Mouse (Mus musculus): ENCODE results near the gene Ciita.

Ciita gene

GRCm38 (mm10) chr16:10479857-10480256 lies at the start of gene Ciita:
Ciita (plus strand) TSS chr16:10480059.
- in situ Hi-C loops (cut with MboI) = no loop called here

DNA sequence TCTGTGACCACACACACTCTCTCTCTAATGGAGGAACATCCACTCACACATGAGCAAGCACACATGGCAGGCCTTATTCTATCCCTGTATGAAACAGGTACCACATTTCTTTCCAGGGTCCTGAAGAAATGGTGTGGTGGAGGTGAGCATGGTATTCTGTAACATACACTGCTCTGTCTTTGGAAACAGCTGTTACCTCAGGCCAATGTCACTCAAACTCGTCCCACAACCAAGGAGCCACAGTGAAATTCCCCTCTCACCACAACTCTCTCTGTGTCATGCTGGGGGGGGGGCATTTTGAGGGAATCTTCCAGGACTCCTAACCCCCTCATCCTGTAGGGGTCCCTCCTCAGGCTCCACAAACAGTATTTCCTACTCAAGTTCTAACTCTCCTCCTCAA lies 47.9 kb upstream of the Ciita start:
- in situ Hi-C loops (cut with MboI) = no loop called here

DNA sequence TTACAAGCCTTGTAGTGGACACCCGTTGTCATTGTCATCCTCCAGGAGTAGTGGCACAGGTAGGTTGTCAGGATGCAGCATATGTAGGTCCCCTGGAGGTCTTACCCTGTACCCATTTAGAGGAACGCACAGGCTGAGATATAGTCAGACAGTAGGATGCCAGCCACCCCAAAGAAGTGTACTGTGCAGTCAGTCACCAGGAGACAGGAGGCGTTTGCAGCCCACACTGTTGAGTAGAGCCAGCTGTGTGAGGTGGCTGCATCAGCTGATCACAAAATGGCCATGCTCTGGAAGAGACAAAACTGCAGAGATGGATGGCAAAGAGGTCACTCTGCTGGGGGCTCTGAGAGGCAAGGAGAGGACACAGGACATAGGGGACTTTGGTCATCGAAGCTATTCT lies 47.5 kb upstream of the Ciita start:
- in situ Hi-C loops (cut with MboI) = no loop called here

GRCm38 (mm10) chr16:10433344-10433743 lies 46.5 kb upstream of the Ciita start:
- in situ Hi-C loops (cut with MboI) = no loop called here

GRCm38 (mm10) chr16:10436166-10436565 lies 43.7 kb upstream of the Ciita start:
- in situ Hi-C loops (cut with MboI) = no loop called here

DNA sequence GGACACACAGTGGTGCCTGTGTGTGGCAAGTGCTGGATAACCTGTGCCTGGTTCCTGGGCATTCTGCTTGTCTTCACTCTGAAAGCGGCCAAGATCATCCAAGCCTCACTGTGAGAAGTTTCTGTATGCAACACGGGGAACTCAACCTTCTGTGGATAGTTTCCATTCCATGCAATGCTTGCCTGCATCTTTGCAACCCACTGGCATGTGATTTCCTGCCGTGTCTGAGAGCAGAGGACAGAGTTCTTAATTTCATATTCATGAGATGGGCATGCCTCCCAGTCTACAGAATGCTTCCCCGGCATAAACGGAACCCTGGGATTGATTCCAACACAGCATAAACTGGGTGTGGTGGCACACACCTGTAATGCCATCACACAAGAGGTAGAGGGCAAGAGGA lies 41.8 kb upstream of the Ciita start:
- in situ Hi-C loops (cut with MboI) = no loop called here

DNA sequence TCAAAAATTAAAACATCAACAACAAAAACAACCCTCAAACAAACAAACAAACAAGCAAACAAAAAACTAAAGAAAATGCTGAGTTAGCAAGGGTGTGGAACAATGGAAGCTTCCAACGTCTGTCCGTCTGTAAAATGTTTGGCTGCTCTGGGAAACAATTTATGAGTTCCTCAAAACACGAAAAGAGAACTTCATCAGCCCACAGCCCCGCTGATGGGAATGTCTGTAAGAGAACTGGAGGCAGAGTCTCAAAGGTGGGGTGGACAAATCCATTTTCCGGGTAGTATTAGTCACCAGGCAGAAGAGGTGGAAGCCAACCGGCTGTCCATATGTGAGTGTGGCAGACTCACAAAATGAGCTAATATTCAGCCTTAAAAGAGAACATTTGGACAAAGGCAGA lies 38.5 kb upstream of the Ciita start:
- in situ Hi-C loops (cut with MboI) = no loop called here

- in situ Hi-C loops (cut with MboI) = no loop called here
Measured at GRCm38 (mm10) chr16:10441761-10442160, 38.1 kb upstream of the Ciita start.

- in situ Hi-C loops (cut with MboI) = no loop called here
Measured at GRCm38 (mm10) chr16:10443723-10444122, 36.1 kb upstream of the Ciita start.

DNA sequence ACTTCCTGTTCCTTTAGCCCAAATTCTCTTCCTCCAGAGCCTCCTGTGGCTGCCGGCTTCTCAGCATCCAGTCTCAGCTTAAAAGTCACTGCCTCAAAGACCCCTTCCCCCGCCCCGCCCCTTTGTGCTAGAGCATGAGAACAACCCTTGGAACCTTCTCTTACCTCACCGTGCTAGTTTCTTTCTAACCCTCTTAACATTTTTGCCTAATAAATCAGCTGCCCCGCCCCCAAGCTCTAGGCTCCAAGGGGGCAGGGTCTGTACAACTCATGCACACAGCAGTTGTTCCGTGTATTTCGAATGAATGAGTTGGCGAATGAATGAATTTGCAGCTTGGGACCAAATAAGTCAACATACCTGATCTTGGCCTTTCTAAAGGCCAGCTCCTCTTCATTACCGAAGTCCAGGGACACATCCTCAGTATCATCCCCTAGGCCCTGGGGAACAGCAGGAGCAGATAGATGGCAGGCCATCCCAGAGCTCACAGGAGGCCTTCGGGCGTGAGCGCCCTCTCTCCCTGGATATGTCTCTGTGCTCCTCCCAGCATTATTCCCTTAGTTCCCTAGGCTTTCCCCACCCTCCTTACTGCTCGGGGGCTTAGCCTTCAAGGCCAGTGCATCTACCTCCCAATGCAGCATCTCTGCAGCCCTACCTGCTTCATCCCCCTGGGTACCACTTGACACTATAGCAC lies 33.1 kb upstream of the Ciita start:
- in situ Hi-C loops (cut with MboI) = no loop called here

DNA sequence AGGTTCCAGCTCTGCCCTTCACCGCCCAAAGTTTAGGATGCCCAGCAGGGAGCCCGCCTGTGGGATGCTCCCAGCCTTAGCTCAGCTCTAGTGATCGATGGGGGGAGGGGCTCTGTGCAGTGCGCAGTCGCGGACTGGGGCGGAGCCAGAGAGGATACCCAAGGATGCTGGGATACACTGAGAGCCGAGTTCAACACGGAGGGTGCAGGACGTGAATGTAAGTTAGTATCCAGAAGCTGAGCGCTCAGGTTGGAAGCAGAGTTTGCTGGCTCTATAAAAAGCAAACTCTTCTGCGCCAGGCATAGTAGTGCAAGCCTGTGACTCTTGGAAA lies 32.6 kb upstream of the Ciita start, which contains the start of gene Tvp23a:
Gene Tvp23a, minus strand, starts transcription at position 99 of the 331 bp plus-strand sequence.
- in situ Hi-C loops (cut with MboI) = no loop called here

DNA sequence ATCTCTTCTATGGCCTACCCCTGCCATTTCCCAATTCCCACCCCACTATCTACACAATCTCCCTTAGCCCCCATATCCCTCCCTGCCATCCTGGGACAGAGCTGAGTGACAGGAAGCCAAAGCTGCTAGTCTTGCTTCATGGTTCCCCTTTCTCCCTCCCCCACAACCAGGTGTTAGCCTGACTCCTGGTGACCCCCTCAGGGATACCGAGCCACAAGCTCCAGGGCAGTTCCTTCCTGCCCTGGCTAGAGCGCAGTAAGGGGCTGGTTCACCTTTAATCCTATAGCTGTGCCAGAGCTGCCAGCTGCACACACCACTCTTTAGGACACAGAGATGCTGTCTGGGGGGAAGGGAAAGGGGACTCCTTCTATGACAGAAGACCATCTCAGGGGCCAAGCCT lies 32.1 kb upstream of the Ciita start:
- in situ Hi-C loops (cut with MboI) = no loop called here

DNA sequence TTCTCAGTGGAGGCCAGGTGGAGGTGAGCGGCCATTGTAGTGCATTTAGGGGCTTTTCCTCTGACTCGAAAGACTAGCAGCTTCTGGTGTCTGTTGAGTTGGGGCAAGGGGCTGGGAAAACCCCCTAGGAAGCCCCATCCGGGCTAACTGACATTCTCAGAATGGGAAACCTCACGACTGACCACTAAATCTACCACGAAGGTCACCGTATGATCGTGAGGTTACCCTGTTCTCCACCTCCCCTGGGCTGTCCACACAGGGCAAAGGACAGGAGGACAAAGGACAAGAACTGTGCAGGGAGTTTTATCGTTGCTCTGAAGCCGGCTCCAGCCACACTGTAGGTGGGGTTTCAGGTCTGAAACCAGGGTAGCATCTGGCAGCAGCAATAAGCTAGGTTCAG lies 30.9 kb upstream of the Ciita start:
- in situ Hi-C loops (cut with MboI) = no loop called here

DNA sequence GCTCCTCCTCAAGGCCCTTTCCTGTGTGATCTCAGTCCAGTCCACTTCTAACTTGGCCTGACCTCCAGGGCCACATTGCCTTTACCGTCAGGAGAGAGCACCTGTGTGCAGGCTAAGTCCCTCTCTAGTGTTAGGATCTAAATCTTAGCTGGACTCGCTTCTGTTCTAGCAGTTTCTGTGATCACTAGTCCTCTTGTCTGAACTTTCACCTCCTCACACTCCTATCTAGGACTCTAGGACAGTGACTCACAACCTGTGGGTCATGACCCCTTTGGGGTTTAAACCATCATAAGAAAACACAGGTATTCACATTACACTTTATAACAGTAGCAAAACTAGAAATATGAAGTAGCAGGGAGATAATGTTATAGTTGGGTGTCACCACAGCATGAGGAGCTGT lies 28.0 kb upstream of the Ciita start:
- in situ Hi-C loops (cut with MboI) = no loop called here

GRCm38 (mm10) chr16:10452445-10452896 lies 27.4 kb upstream of the Ciita start:
- in situ Hi-C loops (cut with MboI) = no loop called here

- in situ Hi-C loops (cut with MboI) = no loop called here
Measured at GRCm38 (mm10) chr16:10453872-10454582, 25.8 kb upstream of the Ciita start.

DNA sequence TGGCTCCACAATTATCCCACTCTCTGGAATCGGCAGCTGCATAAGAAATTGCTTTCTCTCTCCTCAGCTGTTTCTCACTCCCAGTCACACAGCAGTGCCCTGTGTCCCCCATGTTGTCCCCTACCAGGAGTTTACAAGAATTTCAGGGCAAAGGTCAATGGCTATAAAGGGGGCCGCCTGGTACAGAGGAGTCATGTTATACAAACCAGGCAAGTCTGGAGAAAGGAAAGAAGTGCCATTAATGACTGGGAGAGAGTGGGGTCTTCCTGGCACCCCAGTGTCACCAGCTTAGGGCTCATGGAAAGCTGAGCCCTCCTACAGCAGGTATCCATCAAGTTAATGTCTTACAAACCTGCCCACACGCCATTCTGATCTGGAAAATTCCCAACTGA lies 25.3 kb upstream of the Ciita start:
- in situ Hi-C loops (cut with MboI) = no loop called here

- in situ Hi-C loops (cut with MboI) = no loop called here
Measured at GRCm38 (mm10) chr16:10460188-10460587, 19.7 kb upstream of the Ciita start.

- in situ Hi-C loops (cut with MboI) = no loop called here
Measured at GRCm38 (mm10) chr16:10461178-10461577, 18.7 kb upstream of the Ciita start.

- in situ Hi-C loops (cut with MboI) = no loop called here
Measured at GRCm38 (mm10) chr16:10465011-10465681, 14.7 kb upstream of the Ciita start.

GRCm38 (mm10) chr16:10467391-10468107 lies 12.3 kb upstream of the Ciita start:
- in situ Hi-C loops (cut with MboI) = no loop called here

DNA sequence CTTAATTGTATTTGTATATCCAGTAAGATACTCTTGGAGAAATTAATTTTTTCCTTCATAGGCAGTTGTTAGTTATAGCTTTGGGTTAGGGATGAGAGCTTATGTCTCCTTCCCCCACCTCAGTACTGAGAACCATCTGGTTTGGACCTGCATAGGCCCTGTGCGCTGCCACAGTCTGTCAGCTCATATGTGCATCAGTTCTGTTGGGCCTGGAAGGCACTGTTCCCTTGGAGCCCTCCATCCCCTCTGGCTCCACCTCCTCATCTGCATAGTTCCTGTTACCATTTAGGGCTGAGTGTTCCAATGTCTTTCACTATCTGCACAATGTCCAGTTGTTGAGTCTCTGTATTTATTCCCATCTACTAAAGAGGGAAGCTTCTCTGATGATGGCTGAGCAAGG lies 11.7 kb upstream of the Ciita start:
- in situ Hi-C loops (cut with MboI) = no loop called here

Measured in mature B cell (primary cell).